In the genomic region with DNA sequence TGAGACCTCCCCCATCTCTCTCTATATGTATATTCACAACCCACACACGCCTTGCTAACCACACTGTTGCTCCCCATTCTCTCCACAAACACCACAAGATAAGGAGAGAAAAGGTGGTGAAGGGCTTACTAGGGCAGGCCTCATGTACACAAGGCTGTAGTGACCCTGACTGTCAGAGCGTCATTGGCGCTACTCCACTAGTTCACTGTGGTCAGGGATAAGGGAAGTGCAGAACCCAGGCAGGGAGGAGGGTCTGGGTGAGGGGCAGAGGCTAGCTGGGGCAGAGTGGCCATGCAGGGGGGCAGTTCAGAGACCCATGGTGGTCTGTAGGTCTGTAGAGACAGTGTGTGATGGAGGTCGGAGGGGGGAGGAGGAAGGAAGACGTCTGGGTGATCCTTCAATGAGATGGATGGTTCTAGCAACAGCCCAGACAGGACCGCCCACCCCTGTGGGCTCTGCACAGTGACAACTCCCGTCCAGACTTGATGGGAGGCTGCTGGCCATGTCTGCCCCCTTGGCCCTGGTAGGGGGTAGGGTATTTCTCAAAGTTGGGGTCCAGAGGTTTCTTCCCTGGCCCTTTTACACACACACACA, we compare ENCODE assay signal across 30 mouse cellular contexts.
A peak's percentile ranks its signal among the peaks of the same experiment; 100 is the strongest.
DNase-seq lines count a peak whose midpoint lies in the region; ATAC-seq lines count a peak whose summit lies in the region.
"Had no signal": no experiment of that assay in that cellular context is flagged by ENCODE, and none has a peak within 500 bp of the region (broad histone marks: within the 10 kb centered on the region; RNA-seq: fewer than 3 reads in every experiment).

No protein-coding gene starts in this region.

- DNase-seq in adrenal gland, postnatal 14 days, result peak; percentile 51
- no peak for DNase-seq in adrenal gland, postnatal 10 days
- DNase-seq in hindbrain, embryonic 10.5 days (ENCODE audit: low spot score), result no peak
- DNase-seq in hindbrain, embryonic 14.5 days (ENCODE audit: low spot score), result no peak
- peak; percentile 41 for DNase-seq in ovary, adult 18-20 months (ENCODE audit: low spot score)
- no peak for DNase-seq in ovary, postnatal 14 days (ENCODE audit: low spot score)
- no peak for DNase-seq in lung, postnatal 36 days
- DNase-seq: cerebellum, adult 2 months; cerebellum, postnatal 14 days; gastrocnemius, postnatal 36 days; kidney, adult 9 months; kidney, postnatal 36 days; lung, postnatal 4 days; right cerebral cortex, adult 18-20 months; right cerebral cortex, postnatal 4 days; thymus, adult 18-20 months; thymus, postnatal 25 days had no signal

- no peak overlapping the region for H3K4me2 ChIP-seq in hindbrain, embryonic 14.5 days (replicated peaks)
- H3K4me2 ChIP-seq: embryonic facial prominence, embryonic 12.5 days; heart, embryonic 15.5 days; hindbrain, embryonic 12.5 days; limb, embryonic 12.5 days; midbrain, embryonic 15.5 days; neural tube, embryonic 15.5 days had no signal

- no peak overlapping the region for H3K9ac ChIP-seq in hindbrain, embryonic 14.5 days
- H3K9ac ChIP-seq: embryonic facial prominence, embryonic 12.5 days; heart, embryonic 15.5 days; hindbrain, embryonic 12.5 days; limb, embryonic 12.5 days; midbrain, embryonic 15.5 days; neural tube, embryonic 15.5 days had no signal

- no peak overlapping the region for H3K4me3 ChIP-seq in hindbrain, embryonic 10.5 days
- no peak overlapping the region for H3K4me3 ChIP-seq in hindbrain, embryonic 14.5 days (replicated peaks; ENCODE audit: low read length)
- H3K4me3 ChIP-seq: embryonic facial prominence, embryonic 12.5 days; heart, embryonic 15.5 days; hindbrain, embryonic 12.5 days; layer of hippocampus, adult 2 months; left cerebral cortex, adult 2 months; limb, embryonic 12.5 days; midbrain, embryonic 10.5 days; midbrain, embryonic 15.5 days; neural tube, embryonic 15.5 days had no signal

- H3K4me1 ChIP-seq in hindbrain, embryonic 10.5 days (replicated peaks), result peaks cover 45% of the 10 kb centered on the region
- H3K4me1 ChIP-seq in hindbrain, embryonic 14.5 days (replicated peaks; ENCODE audit: control insufficient read depth, insufficient read depth, low read length), result peaks cover 10% of the 10 kb centered on the region
- H3K4me1 ChIP-seq: midbrain, embryonic 15.5 days had no signal

- peaks cover 21% of the 10 kb centered on the region; the same call in 1 of the 2 replicates for H3K27me3 ChIP-seq in hindbrain, embryonic 10.5 days (ENCODE audit: insufficient read depth, poor library complexity, severe bottlenecking)
- H3K27me3 ChIP-seq in hindbrain, embryonic 14.5 days (ENCODE audit: control insufficient read depth, insufficient read depth, low read length), result no peaks in the 10 kb centered on the region
- H3K27me3 ChIP-seq: embryonic facial prominence, embryonic 12.5 days; midbrain, embryonic 15.5 days; neural tube, embryonic 15.5 days; Patski had no signal

- H3K27ac ChIP-seq in hindbrain, embryonic 10.5 days, result 0 out of 2 replicates have a peak overlapping the region, but pooled peaks have one; percentile 30
- no peak overlapping the region for H3K27ac ChIP-seq in hindbrain, embryonic 14.5 days
- H3K27ac ChIP-seq: embryonic facial prominence, embryonic 12.5 days; heart, embryonic 15.5 days; hindbrain, embryonic 12.5 days; layer of hippocampus, adult 2 months; left cerebral cortex, adult 2 months; limb, embryonic 12.5 days; midbrain, embryonic 10.5 days; midbrain, embryonic 15.5 days; neural tube, embryonic 15.5 days; stomach, postnatal 0 days had no signal

- no peaks in the 10 kb centered on the region for H3K9me3 ChIP-seq in hindbrain, embryonic 10.5 days
- no peaks in the 10 kb centered on the region for H3K9me3 ChIP-seq in hindbrain, embryonic 14.5 days (ENCODE audit: control insufficient read depth, low read length)
- H3K9me3 ChIP-seq: embryonic facial prominence, embryonic 12.5 days; heart, embryonic 15.5 days; hindbrain, embryonic 12.5 days; limb, embryonic 12.5 days; midbrain, embryonic 10.5 days; midbrain, embryonic 15.5 days; neural tube, embryonic 15.5 days had no signal

- no peak for ATAC-seq in hindbrain, embryonic 14.5 days (ENCODE audit: low FRiP score)
- ATAC-seq: forebrain, embryonic 14.5 days; intestine, embryonic 16.5 days; midbrain, embryonic 15.5 days; Patski had no signal

- no peaks in the 10 kb centered on the region for H3K36me3 ChIP-seq in hindbrain, embryonic 10.5 days
- H3K36me3 ChIP-seq in hindbrain, embryonic 14.5 days (replicated peaks; ENCODE audit: control insufficient read depth, insufficient read depth), result no peaks in the 10 kb centered on the region
- H3K36me3 ChIP-seq: embryonic facial prominence, embryonic 12.5 days; heart, embryonic 15.5 days; hindbrain, embryonic 12.5 days; limb, embryonic 12.5 days; midbrain, embryonic 10.5 days; midbrain, embryonic 15.5 days; neural tube, embryonic 15.5 days had no signal

- 59% methylated on average over 7 of the region's 7 CpGs for WGBS in hindbrain, embryonic 10.5 days
- 64% methylated on average over 7 of the region's 7 CpGs for WGBS in hindbrain, embryonic 14.5 days

Comparison
In these comparisons a context has a peak if more than half of its experiments do, and no peak if none do; other contexts are left out.
1. DNase-seq: peak in adrenal gland, postnatal 14 days (single experiment) and ovary, adult 18-20 months (single experiment); none in adrenal gland, postnatal 10 days (single experiment), hindbrain, embryonic 10.5 days (single experiment), hindbrain, embryonic 14.5 days (single experiment), ovary, postnatal 14 days (single experiment) and lung, postnatal 36 days (single experiment).